Mouse (Mus musculus) layer of hippocampus, postnatal 36 days (tissue): Measurements from ENCODE around the gene Fchsd2. TPM values are rescaled to one million over a fixed set of nuclear protein-coding genes. Genes with fewer than 3 reads are reported as not detected.

Experiments
- DNase-seq, 2 experiments: peaks; one replicate each; pipeline ENCODE4 v3.0.0; 2022
- total RNA-seq, 2 experiments: library from RNA; stranded (reverse); gene quantifications; 2 replicates each; pipeline ENCODE4 v1.2.3; 2021

Gene Fchsd2
- total RNA-seq, 2 experiments from 2014 or later, result 39.2 to 40.5 TPM

GRCm38 (mm10) chr7:101210826-101211225 lies 118.2 kb downstream of the Fchsd2 start:
- no peak for DNase-seq

GRCm38 (mm10) chr7:101213515-101214263 lies 121.0 kb downstream of the Fchsd2 start:
- DNase-seq, result no peak

DNA sequence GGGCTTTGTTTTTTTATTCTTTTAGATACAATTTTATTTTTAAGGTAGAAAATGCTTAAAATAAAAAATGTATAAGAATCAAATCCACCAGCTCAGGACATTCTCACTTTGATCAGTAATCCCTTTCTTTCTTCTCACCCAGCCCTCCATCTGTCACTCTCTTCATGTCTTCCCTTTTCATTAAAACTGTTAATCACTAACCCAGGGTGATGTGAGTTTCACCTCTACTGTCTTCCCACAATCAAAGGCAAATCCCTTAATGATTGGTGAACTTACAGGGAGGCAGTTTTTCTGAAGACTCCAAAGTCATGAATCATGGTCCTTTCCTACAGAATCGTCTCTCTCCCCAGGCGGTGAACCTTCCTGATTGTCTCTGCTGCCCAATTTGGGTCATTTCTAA lies 124.1 kb downstream of the Fchsd2 start:
- DNase-seq, result no peak

GRCm38 (mm10) chr7:101223501-101223900 lies 130.8 kb downstream of the Fchsd2 start:
- DNase-seq, result no peak

- no peak for DNase-seq
These were observed 136.7 kb downstream of the Fchsd2 start for GRCm38 (mm10) chr7:101229336-101229735.

DNA sequence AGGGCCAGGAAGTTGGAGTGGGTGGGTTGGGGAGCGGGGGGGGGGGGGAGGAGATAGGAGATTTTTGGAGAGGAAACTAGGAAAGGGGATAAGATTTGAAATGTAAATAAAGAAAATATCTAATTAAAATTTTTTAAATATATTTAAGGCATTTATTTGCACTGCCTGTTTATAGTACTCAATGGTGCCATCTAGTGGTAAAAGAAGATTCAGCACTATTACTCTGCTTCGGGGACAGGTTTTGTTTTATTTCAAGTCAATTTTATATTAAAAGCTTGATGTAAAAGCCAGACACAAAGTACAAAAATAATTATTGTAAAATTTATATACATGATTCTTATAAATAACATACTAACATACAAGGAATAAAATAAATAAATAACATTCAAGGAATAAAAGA lies 138.8 kb downstream of the Fchsd2 start:
- DNase-seq, result no peak

GRCm38 (mm10) chr7:101232716-101233115 lies 140.1 kb downstream of the Fchsd2 start:
- DNase-seq, result no peak

GRCm38 (mm10) chr7:101236712-101237473 lies 144.2 kb downstream of the Fchsd2 start:
- peak in 1 of 2 experiments; percentile 6 for DNase-seq

DNA sequence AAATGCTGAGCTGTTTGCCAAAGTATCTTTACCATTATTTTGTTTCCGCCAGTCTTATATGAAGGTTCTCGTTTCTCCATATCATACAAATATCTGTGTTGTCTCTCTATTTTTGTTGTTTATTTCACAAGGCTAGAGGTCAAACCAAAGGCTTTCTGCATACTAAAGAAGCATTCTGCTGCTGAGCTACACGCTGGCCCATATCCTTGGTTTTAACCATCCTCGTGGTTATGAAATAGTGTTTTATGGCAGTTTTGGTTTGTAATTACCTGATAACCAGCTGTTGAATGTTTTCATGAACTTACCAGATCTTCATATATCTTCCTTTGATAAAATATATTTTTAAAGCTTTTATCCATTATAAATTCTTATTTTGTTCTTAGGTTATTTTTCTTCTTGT lies 156.1 kb downstream of the Fchsd2 start:
- no peak for DNase-seq

- no peak for DNase-seq
These were observed 156.5 kb downstream of the Fchsd2 start for GRCm38 (mm10) chr7:101249173-101249572.

DNA sequence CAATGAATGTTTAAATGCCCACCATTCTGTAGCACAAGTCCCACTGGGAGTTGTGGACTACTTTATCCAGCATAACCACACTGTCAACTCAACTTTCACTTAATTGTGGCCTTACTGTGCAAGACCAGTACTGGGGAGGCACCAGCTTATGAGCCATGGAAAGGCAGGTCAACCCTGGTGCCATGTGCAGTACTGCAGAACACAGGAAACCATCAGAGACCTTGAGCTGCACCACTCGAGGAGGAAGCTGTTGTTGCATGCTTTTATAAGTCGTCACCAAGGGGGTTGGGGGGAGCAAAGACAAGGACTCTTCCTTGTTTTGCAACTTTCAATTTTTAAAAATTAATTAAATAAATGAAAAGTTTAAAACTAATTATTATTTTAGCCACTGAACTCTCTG lies 160.4 kb downstream of the Fchsd2 start:
- DNase-seq, result no peak

GRCm38 (mm10) chr7:101258482-101258881 lies 165.8 kb downstream of the Fchsd2 start:
- no peak for DNase-seq

DNA sequence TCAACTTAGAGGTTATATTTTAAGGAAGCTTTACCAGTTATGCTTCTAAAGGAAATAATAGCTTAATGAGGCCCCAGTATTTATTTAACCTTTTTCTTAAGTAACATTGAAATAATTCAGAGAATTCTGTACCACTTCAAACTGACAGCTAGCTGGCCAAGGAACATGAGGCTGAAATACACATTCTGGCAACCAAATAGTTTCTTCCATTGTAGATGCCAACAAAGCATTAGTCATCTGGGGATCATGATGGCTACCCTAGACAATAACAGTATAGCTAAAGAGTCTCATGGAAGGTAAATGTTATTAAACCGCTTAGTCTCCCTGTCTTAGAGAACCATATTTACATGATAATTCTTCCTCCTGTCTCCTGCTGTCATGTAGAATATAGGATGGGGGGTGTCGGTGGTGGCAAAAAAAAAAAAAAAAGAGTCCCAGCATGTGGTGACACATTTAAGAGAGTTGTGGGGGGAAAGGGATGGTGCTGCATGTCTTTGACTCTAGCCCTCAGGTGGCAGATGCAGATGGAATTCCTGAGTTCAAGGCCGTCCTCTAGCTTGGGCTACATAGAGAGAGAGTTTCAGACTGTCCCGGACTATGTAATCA lies 169.4 kb downstream of the Fchsd2 start:
- no peak for DNase-seq

GRCm38 (mm10) chr7:101263511-101263910 lies 170.8 kb downstream of the Fchsd2 start:
- DNase-seq, result no peak

DNA sequence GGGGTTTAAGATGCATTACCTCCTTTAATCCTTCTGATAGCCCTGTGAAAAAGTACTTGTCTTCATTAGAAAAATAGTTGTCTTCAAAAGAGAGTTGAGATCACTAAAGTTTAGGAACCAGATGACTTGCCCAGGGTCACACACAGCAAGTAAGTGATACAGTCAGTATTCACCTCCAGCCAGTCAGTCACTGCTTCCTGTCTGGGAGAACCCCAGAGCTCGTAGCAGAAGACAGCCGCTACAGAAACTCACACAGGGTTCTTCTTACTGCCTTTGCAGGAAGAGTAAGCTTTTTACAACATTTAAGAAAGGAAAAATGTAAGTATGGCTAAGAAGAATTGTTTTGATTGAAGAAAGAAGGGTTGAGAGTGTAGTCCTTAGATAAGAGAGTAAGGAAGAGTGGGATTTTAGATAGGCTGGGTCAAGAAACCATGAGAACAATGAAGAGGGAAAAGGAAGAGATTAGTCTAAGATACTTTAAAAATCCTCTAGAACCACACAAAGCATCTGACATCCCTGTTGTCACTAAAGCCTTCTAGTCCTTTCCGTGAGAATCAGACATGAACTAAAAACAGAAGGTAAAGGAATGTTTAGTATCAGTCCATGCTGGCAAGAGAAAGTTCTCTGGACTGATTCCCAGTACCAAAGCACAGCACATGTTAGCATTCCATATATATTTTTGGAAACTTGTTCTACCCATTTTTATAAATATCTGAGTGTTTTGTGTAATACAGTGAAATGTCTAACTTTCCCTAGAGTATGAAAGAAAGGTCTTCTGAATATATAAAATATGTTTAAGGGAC lies 175.0 kb downstream of the Fchsd2 start:
- DNase-seq, result no peak

- no peak for DNase-seq
These were observed 178.9 kb downstream of the Fchsd2 start for GRCm38 (mm10) chr7:101271602-101272001.

GRCm38 (mm10) chr7:101272466-101273160 lies 179.9 kb downstream of the Fchsd2 start:
- no peak for DNase-seq

DNA sequence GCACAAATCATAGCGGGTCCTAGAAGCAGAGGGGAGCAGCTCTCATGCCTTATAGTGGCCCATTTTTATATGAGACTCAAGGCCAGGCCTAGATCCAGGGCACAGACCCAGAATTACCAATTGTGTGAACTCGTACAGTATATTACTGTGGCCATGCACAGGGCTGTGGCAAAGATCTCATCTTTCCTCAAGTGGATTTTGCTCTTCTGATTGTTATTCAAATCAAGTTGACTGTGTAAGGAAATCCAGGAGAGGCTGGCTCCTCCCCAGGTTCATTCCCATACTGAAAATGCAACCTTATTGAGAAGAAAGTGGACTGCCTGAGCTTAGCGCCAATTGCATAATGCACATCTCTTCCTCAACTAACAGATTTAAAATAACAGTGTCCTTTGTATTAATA lies 190.1 kb downstream of the Fchsd2 start:
- no peak for DNase-seq

- no peak for DNase-seq
These were observed 191.8 kb downstream of the Fchsd2 start for GRCm38 (mm10) chr7:101284504-101284903.

DNA sequence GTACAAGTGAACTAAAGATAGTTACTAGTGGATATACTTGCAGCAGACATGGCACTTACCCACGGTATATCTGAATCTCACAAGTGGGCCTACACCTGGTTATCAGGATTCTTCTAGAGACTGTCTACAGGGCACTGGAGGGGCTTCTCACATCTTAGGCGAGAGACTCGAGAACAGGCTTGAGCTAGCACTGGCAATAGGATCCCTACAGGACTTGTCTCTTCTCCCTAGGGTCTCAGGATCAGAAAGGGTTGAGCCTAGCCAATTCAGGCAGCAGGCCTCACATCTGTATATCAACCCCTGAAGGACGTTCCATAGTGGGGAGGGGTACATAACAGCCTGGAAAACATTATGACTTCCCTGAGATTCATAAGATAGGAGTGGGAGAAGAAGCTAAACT lies 194.2 kb downstream of the Fchsd2 start:
- no peak for DNase-seq

DNA sequence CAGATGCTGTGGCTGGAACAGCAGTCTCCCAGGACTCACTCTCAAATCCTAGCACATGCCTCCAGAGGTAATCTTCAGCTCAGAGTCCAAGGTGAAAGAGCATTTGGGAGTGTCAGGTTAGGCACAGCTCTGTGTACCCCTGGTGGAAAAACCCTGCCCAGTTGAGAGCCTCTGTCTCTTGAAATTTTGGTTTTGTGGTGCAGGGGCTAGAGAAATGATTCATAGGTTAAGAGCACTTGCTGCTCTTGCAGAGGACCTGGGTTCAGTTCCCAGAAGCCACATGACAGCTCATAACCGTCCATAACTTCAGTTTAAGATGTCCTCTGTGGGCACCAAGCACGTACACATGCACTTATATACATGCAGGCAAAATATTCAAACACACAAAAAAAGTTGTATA lies 195.2 kb downstream of the Fchsd2 start:
- no peak for DNase-seq

- peak in 1 of 2 experiments; percentile 27 for DNase-seq
These were observed 195.8 kb downstream of the Fchsd2 start for GRCm38 (mm10) chr7:101288436-101288835.
